Mouse (Mus musculus) C2C12 (cell line): ENCODE measurements around the gene Sart1.

Experiments
- CTCF ChIP-seq: IDR thresholded peaks from one replicate; pipeline ENCODE4 v1.5.1; 2011; ENCODE audit not compliant: control insufficient read depth, insufficient read depth, insufficient read length
- MAX ChIP-seq: IDR thresholded peaks from one replicate; pipeline ENCODE4 v1.6.1; 2011; ENCODE audit warnings: mild to moderate bottlenecking, control low read depth
- MYOG ChIP-seq: IDR thresholded peaks from one replicate; pipeline ENCODE4 v1.6.1; 2011; ENCODE audit not compliant: control insufficient read depth, insufficient read length; ENCODE audit errors: extremely low read depth
- USF1 ChIP-seq: IDR thresholded peaks from one replicate; pipeline ENCODE4 v1.6.1; 2011; ENCODE audit warnings: low read depth, mild to moderate bottlenecking, control low read depth, moderate library complexity

- TF ChIP-seq CTCF (no peak), USF1 (no peak), MAX (no peak), MYOG (no peak)
Observed at GRCm38 (mm10) chr19:5410641-5411040, 22.1 kb upstream of the Sart1 start.
